Mouse (Mus musculus): ENCODE data around the gene Psma6. TPM values are rescaled to one million over a fixed set of nuclear protein-coding genes. Genes with fewer than 3 reads are reported as not detected.
"Not testable (repeated sequence)": the region's sequence is repeated elsewhere in the genome, so short reads cannot be mapped to it uniquely, and the experiment has no call there.

Psma6 gene
- 473 and 512 TPM in 2 replicates for polyA plus RNA-seq (2014; fragmentation: Nextera tagmentation; extraction: Ambion mirVana)

DNA sequence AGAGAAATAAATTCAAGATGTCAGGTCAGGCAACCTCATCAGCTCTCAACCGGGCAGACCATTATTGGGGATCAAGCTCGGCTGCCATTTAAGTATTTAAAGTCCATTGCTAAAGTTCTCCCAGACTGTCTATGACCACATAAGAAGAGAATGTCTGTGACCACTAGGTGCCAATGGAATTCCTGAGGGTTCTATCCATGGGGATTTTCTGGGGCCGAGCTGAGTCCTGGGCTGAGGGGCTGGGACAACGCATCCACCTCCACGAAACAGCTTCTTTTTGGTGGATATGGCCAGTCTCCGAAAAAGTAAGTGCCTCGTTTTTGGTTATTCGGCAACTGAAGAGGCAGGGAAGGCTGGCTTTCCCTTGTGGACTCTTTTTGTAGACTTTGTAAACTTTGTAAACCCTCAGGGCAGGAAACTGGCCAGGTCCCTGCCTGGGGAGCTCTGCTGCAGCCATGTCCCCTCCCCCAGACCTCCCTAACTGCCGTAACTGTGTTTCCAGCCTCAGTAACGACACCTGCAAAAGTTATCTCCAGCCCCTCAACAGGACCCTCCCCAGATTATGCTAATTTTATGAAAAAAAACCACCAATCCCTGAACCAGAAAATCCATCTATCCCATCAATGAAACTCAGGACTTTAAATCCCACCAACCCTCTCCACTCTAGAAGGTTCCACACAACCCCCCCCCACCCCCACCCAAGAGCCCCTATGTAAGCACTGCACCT is at the start of gene Psma6:
TSS of gene Psma6 (plus strand) at position 200 of the 727 bp plus-strand sequence.
- Histone ChIP-seq H3K4me2 (replicated peaks; ENCODE audit: low read depth, low read length) (no peak within 1 kb of the TSS), H3K4me1 (ENCODE audit: control insufficient read depth, insufficient read depth, low read length) (peaks cover 5% of the 10 kb centered on the region; the same call in 1 of the 2 replicates), H3K4me3 (ENCODE audit: low read length) (no peak within 1 kb of the TSS), H3K9ac (ENCODE audit: low read depth, low read length) (no peak within 1 kb of the TSS), H3K27ac (ENCODE audit: low read depth, low read length) (no peak within 1 kb of the TSS), H3K36me3 (ENCODE audit: control insufficient read depth, insufficient read depth, low read length) (peaks cover 3% of the 10 kb centered on the region), H3K27me3 (ENCODE audit: control insufficient read depth, insufficient read depth, low read length) (no peaks in the 10 kb centered on the region), H3K9me3 (ENCODE audit: control insufficient read depth, low read length) (no peaks in the 10 kb centered on the region)
- ATAC-seq (ENCODE audit: low FRiP score, low TSS enrichment) = no peak
- WGBS = 76% methylated on average over 10 of the region's 10 CpGs

DNA sequence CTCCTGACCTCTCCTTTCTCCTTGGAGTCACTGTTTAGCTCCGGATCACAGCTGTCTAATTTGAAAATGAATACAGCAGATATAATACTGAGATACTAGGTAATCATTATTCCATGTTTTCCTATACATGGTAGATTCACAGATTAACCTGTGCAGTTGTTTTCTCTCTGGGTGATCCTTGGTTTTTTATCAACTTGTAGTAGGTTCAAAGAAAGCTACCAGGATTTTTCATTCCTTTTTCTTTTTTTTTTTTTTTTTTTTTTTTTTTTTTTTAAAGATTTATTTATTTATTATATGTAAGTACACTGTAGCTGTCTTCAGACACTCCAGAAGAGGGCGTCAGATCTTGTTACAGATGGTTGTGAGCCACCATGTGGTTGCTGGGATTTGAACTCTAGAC is 45.5 kb upstream of the Psma6 start:
- H3K36me3 ChIP-seq (ENCODE audit: control insufficient read depth, insufficient read depth, low read length); H3K4me2 ChIP-seq (replicated peaks; ENCODE audit: low read depth, low read length); H3K27ac ChIP-seq (ENCODE audit: low read depth, low read length); H3K27me3 ChIP-seq (ENCODE audit: control insufficient read depth, insufficient read depth, low read length); ATAC-seq (ENCODE audit: low FRiP score, low TSS enrichment); H3K4me3 ChIP-seq (ENCODE audit: low read length); H3K9me3 ChIP-seq (ENCODE audit: control insufficient read depth, low read length); H3K4me1 ChIP-seq (ENCODE audit: control insufficient read depth, insufficient read depth, low read length); H3K9ac ChIP-seq (ENCODE audit: low read depth, low read length): not testable (repeated sequence)
- 90% methylated on average over 1 of the region's 2 CpGs for WGBS

DNA sequence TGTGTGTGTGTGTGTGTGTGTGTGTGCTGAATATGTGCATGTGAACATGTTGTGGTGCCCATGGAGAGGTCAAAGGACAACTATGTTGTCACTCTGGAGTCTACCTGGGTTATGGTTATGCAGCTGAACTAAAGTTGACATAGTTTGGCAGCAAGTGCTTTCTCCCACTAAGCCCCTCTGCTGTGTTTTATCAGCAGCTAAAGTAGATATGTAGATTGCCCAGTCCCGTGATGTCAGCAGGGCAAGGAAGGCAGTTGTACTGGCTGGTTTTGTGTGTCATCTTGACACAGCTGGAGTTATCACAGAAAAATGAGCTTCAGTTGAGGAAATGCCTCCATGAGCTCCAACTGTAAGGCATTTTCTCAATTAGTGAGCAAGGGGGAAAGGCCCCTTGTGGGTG is 41.0 kb upstream of the Psma6 start:
- WGBS = 74% methylated on average over 1 of the region's 1 CpGs
- H3K27ac ChIP-seq (ENCODE audit: low read depth, low read length) = not testable (repeated sequence)

DNA sequence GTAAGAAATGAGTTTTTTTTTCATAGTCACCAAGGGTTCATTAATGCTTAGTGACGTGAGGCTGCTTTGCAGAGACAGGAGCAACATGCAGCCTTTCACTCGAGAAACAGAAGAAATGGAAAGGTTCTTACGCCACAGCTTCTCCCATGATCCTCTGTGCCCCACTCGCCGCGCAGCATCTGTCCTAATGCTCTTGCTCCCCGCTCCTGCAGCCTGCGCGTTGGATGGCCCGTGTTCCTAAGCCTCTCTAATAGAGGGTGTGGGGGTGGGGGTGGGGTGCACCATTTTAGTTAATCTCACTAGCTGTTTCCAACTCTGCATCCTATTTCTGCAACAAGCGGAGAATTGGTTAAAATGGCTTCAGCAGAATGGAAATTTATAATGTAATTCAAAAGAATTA is 40.0 kb upstream of the Psma6 start:
- Histone ChIP-seq H3K4me2 (replicated peaks; ENCODE audit: low read depth, low read length) (no peak overlapping the region), H3K36me3 (ENCODE audit: control insufficient read depth, insufficient read depth, low read length) (no peaks in the 10 kb centered on the region), H3K27ac (ENCODE audit: low read depth, low read length) (no peak overlapping the region), H3K4me1 (ENCODE audit: control insufficient read depth, insufficient read depth, low read length) (no peaks in the 10 kb centered on the region), H3K4me3 (ENCODE audit: low read length) (no peak overlapping the region), H3K9me3 (ENCODE audit: control insufficient read depth, low read length) (no peaks in the 10 kb centered on the region), H3K27me3 (ENCODE audit: control insufficient read depth, insufficient read depth, low read length) (no peaks in the 10 kb centered on the region), H3K9ac (ENCODE audit: low read depth, low read length) (no peak overlapping the region)
- WGBS = 85% methylated on average over 11 of the region's 11 CpGs
- ATAC-seq (ENCODE audit: low FRiP score, low TSS enrichment) = no peak

More for the DNA sequence above, 41.0 kb upstream of the Psma6 start:
- H3K36me3 ChIP-seq (ENCODE audit: control insufficient read depth, insufficient read depth, low read length); ATAC-seq (ENCODE audit: low FRiP score, low TSS enrichment); H3K9ac ChIP-seq (ENCODE audit: low read depth, low read length); H3K9me3 ChIP-seq (ENCODE audit: control insufficient read depth, low read length); H3K4me1 ChIP-seq (ENCODE audit: control insufficient read depth, insufficient read depth, low read length); H3K4me2 ChIP-seq (replicated peaks; ENCODE audit: low read depth, low read length); H3K4me3 ChIP-seq (ENCODE audit: low read length); H3K27me3 ChIP-seq (ENCODE audit: control insufficient read depth, insufficient read depth, low read length): not testable (repeated sequence)

DNA sequence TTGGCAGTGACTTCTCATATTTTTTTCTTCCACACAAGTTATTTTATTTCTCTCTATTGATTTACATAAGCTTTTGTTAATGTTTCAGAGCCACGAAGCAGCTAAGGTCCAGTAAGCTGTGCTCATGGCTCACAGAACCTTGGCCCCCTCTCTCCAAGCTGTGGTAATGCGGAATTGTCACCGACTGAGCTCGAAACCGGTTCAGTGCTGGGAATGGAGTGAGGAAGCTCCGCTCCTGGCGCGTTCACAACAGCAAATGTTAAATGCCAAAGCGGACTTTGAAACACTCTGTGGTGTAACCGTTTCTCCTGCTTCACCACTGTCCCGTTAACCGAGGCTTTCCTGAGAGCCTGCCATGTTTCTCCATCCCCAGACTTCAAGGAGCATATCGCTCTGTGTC is 39.4 kb upstream of the Psma6 start:
- Histone ChIP-seq H3K27me3 (ENCODE audit: control insufficient read depth, insufficient read depth, low read length) (no peaks in the 10 kb centered on the region), H3K36me3 (ENCODE audit: control insufficient read depth, insufficient read depth, low read length) (no peaks in the 10 kb centered on the region), H3K4me2 (replicated peaks; ENCODE audit: low read depth, low read length) (no peak overlapping the region), H3K4me3 (ENCODE audit: low read length) (no peak overlapping the region), H3K4me1 (ENCODE audit: control insufficient read depth, insufficient read depth, low read length) (no peaks in the 10 kb centered on the region), H3K9ac (ENCODE audit: low read depth, low read length) (no peak overlapping the region), H3K9me3 (ENCODE audit: control insufficient read depth, low read length) (no peaks in the 10 kb centered on the region), H3K27ac (ENCODE audit: low read depth, low read length) (no peak overlapping the region)
- 77% methylated on average over 13 of the region's 13 CpGs for WGBS
- no peak for ATAC-seq (ENCODE audit: low FRiP score, low TSS enrichment)

DNA sequence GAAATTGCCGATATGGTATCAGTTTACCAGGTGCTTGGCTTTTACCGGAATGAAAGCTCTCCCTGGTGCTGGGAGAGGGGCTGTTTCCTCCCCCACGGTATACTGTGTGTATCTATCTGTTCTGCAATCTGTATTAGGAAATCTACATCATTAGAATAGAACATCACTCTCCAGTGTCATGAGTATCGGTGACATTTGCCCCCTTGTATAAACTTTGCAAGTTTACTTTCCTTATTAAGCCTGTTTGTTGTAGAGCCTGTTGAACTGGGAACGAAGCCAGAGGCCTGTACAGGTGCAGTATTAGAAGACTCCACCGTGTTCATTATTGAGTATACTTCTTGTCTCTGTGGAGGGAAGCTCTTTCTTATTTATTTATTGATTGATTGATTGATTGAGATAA is 30.6 kb upstream of the Psma6 start:
- Histone ChIP-seq H3K9ac (ENCODE audit: low read depth, low read length) (no peak overlapping the region), H3K27me3 (ENCODE audit: control insufficient read depth, insufficient read depth, low read length) (no peaks in the 10 kb centered on the region), H3K4me2 (replicated peaks; ENCODE audit: low read depth, low read length) (no peak overlapping the region), H3K4me1 (ENCODE audit: control insufficient read depth, insufficient read depth, low read length) (no peaks in the 10 kb centered on the region), H3K9me3 (ENCODE audit: control insufficient read depth, low read length) (no peaks in the 10 kb centered on the region), H3K36me3 (ENCODE audit: control insufficient read depth, insufficient read depth, low read length) (no peaks in the 10 kb centered on the region), H3K27ac (ENCODE audit: low read depth, low read length) (no peak overlapping the region), H3K4me3 (ENCODE audit: low read length) (no peak overlapping the region)
- no peak for ATAC-seq (ENCODE audit: low FRiP score, low TSS enrichment)
- WGBS = 63% methylated on average over 6 of the region's 6 CpGs

DNA sequence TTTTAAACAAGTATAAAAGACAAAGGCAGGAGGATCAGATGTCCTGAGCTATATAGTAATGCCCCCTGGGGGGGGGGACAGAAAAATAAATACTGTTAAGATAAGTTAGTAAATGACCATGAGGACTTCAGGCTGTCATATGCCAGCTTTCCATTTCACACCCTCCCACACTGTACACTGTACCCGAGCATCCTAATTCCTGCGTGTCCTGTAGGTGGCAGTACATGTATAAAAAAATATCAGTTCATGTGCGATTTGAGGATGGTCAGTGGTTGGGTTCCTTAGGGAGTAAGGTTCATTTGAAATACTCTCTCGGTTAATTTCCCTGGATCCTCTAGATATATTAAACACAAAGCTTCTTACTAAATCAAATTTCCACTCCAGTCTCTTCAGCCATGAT is 29.1 kb upstream of the Psma6 start:
- Histone ChIP-seq H3K9ac (ENCODE audit: low read depth, low read length) (no peak overlapping the region), H3K4me1 (ENCODE audit: control insufficient read depth, insufficient read depth, low read length) (no peaks in the 10 kb centered on the region), H3K27me3 (ENCODE audit: control insufficient read depth, insufficient read depth, low read length) (no peaks in the 10 kb centered on the region), H3K27ac (ENCODE audit: low read depth, low read length) (no peak overlapping the region), H3K36me3 (ENCODE audit: control insufficient read depth, insufficient read depth, low read length) (no peaks in the 10 kb centered on the region), H3K4me2 (replicated peaks; ENCODE audit: low read depth, low read length) (no peak overlapping the region), H3K9me3 (ENCODE audit: control insufficient read depth, low read length) (no peaks in the 10 kb centered on the region), H3K4me3 (ENCODE audit: low read length) (no peak overlapping the region)
- 69% methylated on average over 4 of the region's 4 CpGs for WGBS
- peak; percentile 72 for ATAC-seq (ENCODE audit: low FRiP score, low TSS enrichment)

DNA sequence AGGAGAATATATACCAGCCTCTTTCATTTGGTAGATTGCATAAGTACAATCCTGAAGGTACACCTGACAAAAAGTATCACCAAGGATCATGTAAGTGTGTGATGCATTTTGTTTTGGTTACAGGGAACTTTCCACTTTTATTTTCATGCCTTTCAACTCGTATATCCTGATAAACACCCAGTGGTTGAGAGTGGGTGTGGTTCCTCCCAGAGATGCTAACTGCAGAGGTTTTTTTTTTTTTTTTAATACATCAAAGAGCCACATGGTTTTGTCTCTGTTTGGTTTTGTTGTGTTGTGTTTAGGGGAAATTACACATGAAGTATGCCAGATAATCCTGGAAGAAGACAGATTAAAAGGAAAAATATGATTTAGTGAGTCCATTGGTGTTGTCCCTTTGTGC is 26.7 kb upstream of the Psma6 start:
- Histone ChIP-seq H3K9ac (ENCODE audit: low read depth, low read length) (no peak overlapping the region), H3K4me3 (ENCODE audit: low read length) (no peak overlapping the region), H3K4me1 (ENCODE audit: control insufficient read depth, insufficient read depth, low read length) (no peaks in the 10 kb centered on the region), H3K36me3 (ENCODE audit: control insufficient read depth, insufficient read depth, low read length) (no peaks in the 10 kb centered on the region), H3K9me3 (ENCODE audit: control insufficient read depth, low read length) (no peaks in the 10 kb centered on the region), H3K4me2 (replicated peaks; ENCODE audit: low read depth, low read length) (no peak overlapping the region), H3K27ac (ENCODE audit: low read depth, low read length) (no peak overlapping the region), H3K27me3 (ENCODE audit: control insufficient read depth, insufficient read depth, low read length) (no peaks in the 10 kb centered on the region)
- 64% methylated on average over 1 of the region's 1 CpGs for WGBS
- no peak for ATAC-seq (ENCODE audit: low FRiP score, low TSS enrichment)

DNA sequence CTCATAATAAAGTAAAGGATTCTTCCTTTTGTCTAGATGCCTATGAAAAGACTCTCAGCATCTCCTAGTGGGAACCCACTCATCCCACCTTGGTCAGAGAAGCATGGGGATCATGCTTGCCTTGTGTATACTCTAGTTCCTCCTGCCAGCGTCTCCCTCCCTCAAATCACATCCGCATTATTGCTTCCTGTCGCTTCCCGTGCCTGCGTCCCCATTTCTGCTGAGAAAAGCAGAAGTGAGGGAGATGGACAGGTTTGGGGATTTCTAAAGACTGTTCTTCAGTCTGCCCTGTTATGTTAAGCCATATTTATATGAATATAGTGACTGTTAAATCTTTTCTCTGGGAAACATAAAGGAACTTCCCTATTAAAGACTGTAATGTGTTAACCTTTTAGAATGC is 23.1 kb upstream of the Psma6 start:
- WGBS = 75% methylated on average over 5 of the region's 5 CpGs
- Histone ChIP-seq H3K4me1 (ENCODE audit: control insufficient read depth, insufficient read depth, low read length) (no peaks in the 10 kb centered on the region), H3K4me3 (ENCODE audit: low read length) (no peak overlapping the region), H3K9ac (ENCODE audit: low read depth, low read length) (no peak overlapping the region), H3K4me2 (replicated peaks; ENCODE audit: low read depth, low read length) (no peak overlapping the region), H3K27ac (ENCODE audit: low read depth, low read length) (no peak overlapping the region), H3K9me3 (ENCODE audit: control insufficient read depth, low read length) (no peaks in the 10 kb centered on the region), H3K36me3 (ENCODE audit: control insufficient read depth, insufficient read depth, low read length) (no peaks in the 10 kb centered on the region), H3K27me3 (ENCODE audit: control insufficient read depth, insufficient read depth, low read length) (no peaks in the 10 kb centered on the region)
- ATAC-seq (ENCODE audit: low FRiP score, low TSS enrichment) = no peak
